Mouse (Mus musculus): ENCODE measurements around the gene Mc3r. TPM values are rescaled to one million over a fixed set of nuclear protein-coding genes. Genes with fewer than 3 reads are reported as not detected.

The Mc3r gene
- total and polyA plus RNA-seq, 2 experiments from 2014 or later, result 0.53 to 0.86 TPM

DNA sequence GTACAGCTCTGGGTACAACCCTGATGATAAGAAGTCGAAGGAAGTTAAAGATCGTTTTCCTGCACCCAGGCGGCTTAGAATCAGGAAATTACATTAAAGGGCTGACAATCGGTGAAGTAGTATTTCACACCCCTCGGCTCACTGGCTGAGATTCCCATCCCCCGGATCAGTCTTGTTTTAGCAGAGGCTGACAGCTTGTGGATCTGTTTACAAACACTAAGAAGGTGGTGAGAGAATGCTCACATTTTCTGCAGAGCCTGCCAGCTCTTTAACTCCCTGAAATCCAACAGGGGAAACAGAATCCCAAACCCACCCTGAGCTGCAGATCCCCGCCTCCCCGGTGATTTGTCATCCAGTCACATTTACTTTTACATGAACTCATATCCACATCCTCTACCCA lies 2.8 kb upstream of the Mc3r start:
- H3K36me3 ChIP-seq (ENCODE audit: insufficient read depth), result no peaks in the 10 kb centered on the region
- DNase-seq (no peak), ATAC-seq (no peak)
- no peak overlapping the region for H3K9ac ChIP-seq
- no peak overlapping the region for H3K27ac ChIP-seq (ENCODE audit: low read depth, low read length)
- no peaks in the 10 kb centered on the region for H3K9me3 ChIP-seq (ENCODE audit: low read length)
- H3K4me2 ChIP-seq (ENCODE audit: low read depth), result no peak overlapping the region
- no peaks in the 10 kb centered on the region for H3K4me1 ChIP-seq (ENCODE audit: insufficient read depth)
- H3K4me3 ChIP-seq (ENCODE audit: low read depth, low read length), result no peak overlapping the region
- peaks cover 7% of the 10 kb centered on the region for H3K27me3 ChIP-seq (ENCODE audit: insufficient read depth, low read length)
- WGBS, result 64% methylated on average over 8 of the region's 8 CpGs
- TF ChIP-seq CTCF (IDR thresholded peaks at IDR 0.05; ENCODE audit: low read depth), result no peak

DNA sequence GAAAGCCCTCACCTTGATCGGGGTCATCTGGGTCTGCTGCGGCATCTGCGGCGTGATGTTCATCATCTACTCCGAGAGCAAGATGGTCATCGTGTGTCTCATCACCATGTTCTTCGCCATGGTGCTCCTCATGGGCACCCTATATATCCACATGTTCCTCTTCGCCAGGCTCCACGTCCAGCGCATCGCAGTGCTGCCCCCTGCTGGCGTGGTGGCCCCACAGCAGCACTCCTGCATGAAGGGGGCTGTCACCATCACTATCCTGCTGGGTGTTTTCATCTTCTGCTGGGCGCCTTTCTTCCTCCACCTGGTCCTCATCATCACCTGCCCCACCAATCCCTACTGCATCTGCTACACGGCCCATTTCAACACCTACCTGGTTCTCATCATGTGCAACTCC lies 1.0 kb downstream of the Mc3r start:
- TF ChIP-seq CTCF (IDR thresholded peaks at IDR 0.05; ENCODE audit: low read depth), result peak; percentile 59
- Histone ChIP-seq H3K4me2 (ENCODE audit: low read depth) (no peak overlapping the region), H3K27me3 (ENCODE audit: insufficient read depth, low read length) (peaks cover 7% of the 10 kb centered on the region; the same call in 1 of the 2 replicates), H3K9me3 (ENCODE audit: low read length) (no peaks in the 10 kb centered on the region), H3K9ac (no peak overlapping the region), H3K4me3 (ENCODE audit: low read depth, low read length) (no peak overlapping the region), H3K36me3 (ENCODE audit: insufficient read depth) (no peaks in the 10 kb centered on the region), H3K27ac (ENCODE audit: low read depth, low read length) (no peak overlapping the region), H3K4me1 (ENCODE audit: insufficient read depth) (no peaks in the 10 kb centered on the region)
- DNase-seq (no peak), ATAC-seq (no peak)
- WGBS, result 89% methylated on average over 14 of the region's 14 CpGs

DNA sequence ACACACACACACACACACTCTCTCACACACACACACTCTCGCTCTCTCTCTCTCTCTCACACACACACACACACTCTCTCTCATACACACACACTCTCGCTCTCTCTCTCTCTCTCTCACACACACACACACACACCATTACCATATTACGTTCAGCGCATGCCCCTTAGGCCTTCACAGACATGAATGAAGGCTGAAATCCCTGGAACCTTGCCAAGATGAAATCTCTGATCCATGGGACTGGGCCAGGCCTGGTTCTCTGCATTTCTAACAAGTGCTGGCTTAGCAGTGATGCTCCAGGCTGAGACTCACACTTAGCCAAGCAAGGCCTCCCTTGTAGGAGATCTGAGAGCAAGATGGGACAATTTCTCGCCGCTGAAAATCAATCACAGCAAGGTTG lies 8.1 kb downstream of the Mc3r start:
- 0 out of 2 replicates have a peak, but pooled peaks cover 4% of the 10 kb centered on the region for H3K4me1 ChIP-seq (ENCODE audit: insufficient read depth)
- H3K4me2 ChIP-seq (ENCODE audit: low read depth), result no peak overlapping the region
- no peaks in the 10 kb centered on the region for H3K27me3 ChIP-seq (ENCODE audit: insufficient read depth, low read length)
- DNase-seq (peak; percentile 63), ATAC-seq (peak; percentile 76)
- H3K9ac ChIP-seq, result no peak overlapping the region
- no peaks in the 10 kb centered on the region for H3K36me3 ChIP-seq (ENCODE audit: insufficient read depth)
- 38% methylated on average over 6 of the region's 6 CpGs for WGBS
- 0 out of 2 replicates have a peak overlapping the region, but pooled peaks have one; percentile 16 for H3K27ac ChIP-seq (ENCODE audit: low read depth, low read length)
- H3K4me3 ChIP-seq (ENCODE audit: low read depth, low read length), result no peak overlapping the region
- TF ChIP-seq CTCF (IDR thresholded peaks at IDR 0.05; ENCODE audit: low read depth), result no peak
- H3K9me3 ChIP-seq (ENCODE audit: low read length), result no peaks in the 10 kb centered on the region

DNA sequence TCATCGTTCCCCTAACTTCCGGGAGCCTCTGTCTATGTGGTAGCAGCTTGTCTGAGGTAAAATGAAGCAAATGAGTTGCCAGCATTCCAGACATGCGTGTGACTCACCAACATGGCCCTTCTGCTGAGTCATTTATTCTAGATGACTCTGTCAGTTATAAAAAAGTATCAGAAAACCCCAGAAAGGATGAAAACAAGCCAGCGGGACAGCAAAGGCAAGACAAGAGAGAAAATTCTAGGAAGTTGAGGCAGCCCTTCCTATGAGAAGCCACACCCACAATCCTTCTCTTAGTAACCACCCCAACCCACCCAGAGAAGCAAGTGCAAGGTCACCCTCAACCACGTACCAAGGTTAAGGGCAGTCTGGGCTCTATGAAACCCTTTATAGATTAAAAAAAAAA lies 8.7 kb downstream of the Mc3r start:
- DNase-seq (no peak), ATAC-seq (no peak)
- H3K27ac ChIP-seq (ENCODE audit: low read depth, low read length), result 0 out of 2 replicates have a peak overlapping the region, but pooled peaks have one; percentile 16
- no peaks in the 10 kb centered on the region for H3K27me3 ChIP-seq (ENCODE audit: insufficient read depth, low read length)
- H3K4me3 ChIP-seq (ENCODE audit: low read depth, low read length), result no peak overlapping the region
- no peak for TF ChIP-seq CTCF (IDR thresholded peaks at IDR 0.05; ENCODE audit: low read depth)
- no peaks in the 10 kb centered on the region for H3K36me3 ChIP-seq (ENCODE audit: insufficient read depth)
- WGBS, result 77% methylated on average over 5 of the region's 5 CpGs
- H3K4me1 ChIP-seq (ENCODE audit: insufficient read depth), result 0 out of 2 replicates have a peak, but pooled peaks cover 4% of the 10 kb centered on the region
- H3K9me3 ChIP-seq (ENCODE audit: low read length), result no peaks in the 10 kb centered on the region
- no peak overlapping the region for H3K4me2 ChIP-seq (ENCODE audit: low read depth)
- H3K9ac ChIP-seq, result no peak overlapping the region

DNA sequence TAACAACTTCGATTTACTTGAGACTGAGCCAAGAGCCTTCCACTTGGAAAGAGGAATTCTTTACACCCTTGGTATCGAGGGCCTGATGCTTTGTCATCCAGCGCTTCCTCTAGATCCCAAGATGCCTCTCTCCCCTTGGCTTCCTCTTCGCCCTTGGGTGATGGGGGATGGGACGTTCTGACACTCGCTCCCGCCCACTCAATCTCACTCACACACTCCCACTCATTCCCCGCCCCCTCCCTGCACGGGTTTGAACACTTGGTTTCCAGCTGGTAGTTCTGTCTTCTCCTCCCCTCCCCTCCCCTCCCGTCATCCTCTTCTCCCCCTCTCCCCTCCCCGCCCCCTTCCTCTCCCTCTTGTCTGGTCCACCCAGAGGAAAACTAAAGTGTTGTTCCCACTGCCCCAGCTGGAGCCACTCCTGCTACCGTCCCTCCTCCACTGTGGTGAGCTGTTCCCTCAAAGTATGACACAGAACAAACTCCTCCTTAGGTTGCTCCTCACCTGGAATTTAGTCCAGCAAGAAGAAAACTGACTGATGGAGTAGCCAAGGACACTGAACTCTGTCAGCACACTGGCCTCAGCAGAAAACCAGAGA lies 9.3 kb downstream of the Mc3r start:
- Histone ChIP-seq H3K9me3 (ENCODE audit: low read length) (no peaks in the 10 kb centered on the region), H3K36me3 (ENCODE audit: insufficient read depth) (no peaks in the 10 kb centered on the region), H3K4me2 (ENCODE audit: low read depth) (no peak overlapping the region), H3K9ac (no peak overlapping the region), H3K27ac (ENCODE audit: low read depth, low read length) (no peak overlapping the region), H3K4me3 (ENCODE audit: low read depth, low read length) (no peak overlapping the region), H3K27me3 (ENCODE audit: insufficient read depth, low read length) (no peaks in the 10 kb centered on the region), H3K4me1 (ENCODE audit: insufficient read depth) (0 out of 2 replicates have a peak, but pooled peaks cover 4% of the 10 kb centered on the region)
- ATAC-seq (0 out of 2 replicates have a peak, but pooled peaks have one; percentile 16), DNase-seq (no peak)
- no peak for TF ChIP-seq CTCF (IDR thresholded peaks at IDR 0.05; ENCODE audit: low read depth)
- 41% methylated on average over 12 of the region's 12 CpGs for WGBS

DNA sequence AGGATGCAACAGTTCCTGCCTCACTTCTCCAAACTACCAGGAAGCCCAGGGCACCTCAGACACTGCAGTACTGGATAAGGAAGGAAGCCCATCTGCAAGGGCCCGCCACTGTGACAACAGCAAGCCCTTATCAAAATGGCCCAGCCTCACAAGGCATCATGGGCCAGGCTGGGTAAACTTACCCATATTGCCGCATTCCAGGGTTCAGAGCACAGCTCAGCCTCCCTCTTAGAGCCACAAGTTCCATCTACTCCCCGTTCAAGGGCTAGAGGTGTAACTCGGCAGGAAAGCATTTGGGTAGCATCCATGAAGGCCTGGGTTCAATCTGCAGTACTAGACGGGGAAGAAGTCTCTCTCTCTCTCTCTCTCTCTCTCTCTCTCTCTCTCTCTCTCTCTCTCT lies 11.8 kb downstream of the Mc3r start:
- 0 out of 2 replicates have a peak, but pooled peaks cover 4% of the 10 kb centered on the region for H3K4me1 ChIP-seq (ENCODE audit: insufficient read depth)
- DNase-seq (no peak), ATAC-seq (no peak)
- WGBS, result 91% methylated on average over 5 of the region's 5 CpGs
- no peaks in the 10 kb centered on the region for H3K9me3 ChIP-seq (ENCODE audit: low read length)
- H3K27ac ChIP-seq (ENCODE audit: low read depth, low read length), result no peak overlapping the region
- H3K9ac ChIP-seq, result no peak overlapping the region
- no peaks in the 10 kb centered on the region for H3K36me3 ChIP-seq (ENCODE audit: insufficient read depth)
- TF ChIP-seq CTCF (IDR thresholded peaks at IDR 0.05; ENCODE audit: low read depth), result no peak
- H3K27me3 ChIP-seq (ENCODE audit: insufficient read depth, low read length), result no peaks in the 10 kb centered on the region
- no peak overlapping the region for H3K4me2 ChIP-seq (ENCODE audit: low read depth)
- H3K4me3 ChIP-seq (ENCODE audit: low read depth, low read length), result no peak overlapping the region

DNA sequence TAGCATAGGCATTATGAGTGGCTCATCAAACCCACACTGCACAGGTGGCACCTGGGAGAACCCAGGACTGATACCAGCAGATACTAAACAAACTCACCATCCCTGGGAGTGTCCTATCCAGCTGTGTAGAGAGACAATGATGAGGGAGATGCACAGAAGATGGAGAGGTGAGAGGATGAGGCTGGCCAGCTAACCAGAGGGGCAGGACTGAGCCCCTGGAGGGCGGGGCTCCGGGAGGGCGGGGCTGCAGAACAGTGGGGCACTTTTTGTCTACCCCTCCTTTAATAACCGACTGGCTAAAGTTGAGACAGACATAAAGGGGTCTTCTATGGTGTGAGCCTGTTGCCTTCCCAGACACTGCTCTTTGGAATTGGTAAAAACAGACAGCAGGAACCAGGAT lies 13.1 kb downstream of the Mc3r start:
- no peak for DNase-seq
- ATAC-seq, result no peak
- Histone ChIP-seq H3K4me2 (ENCODE audit: low read depth) (no peak overlapping the region), H3K4me3 (ENCODE audit: low read depth, low read length) (no peak overlapping the region), H3K36me3 (ENCODE audit: insufficient read depth) (no peaks in the 10 kb centered on the region), H3K4me1 (ENCODE audit: insufficient read depth) (peaks cover 9% of the 10 kb centered on the region; the same call in 1 of the 2 replicates), H3K27me3 (ENCODE audit: insufficient read depth, low read length) (no peaks in the 10 kb centered on the region), H3K9ac (no peak overlapping the region), H3K27ac (ENCODE audit: low read depth, low read length) (no peak overlapping the region), H3K9me3 (ENCODE audit: low read length) (no peaks in the 10 kb centered on the region)
- WGBS, result 78% methylated on average over 4 of the region's 4 CpGs
- no peak for TF ChIP-seq CTCF (IDR thresholded peaks at IDR 0.05; ENCODE audit: low read depth)
